8 mouse cellular contexts compared by ENCODE assay signal in genomic region chr14:55109048-55109873, GRCm38 (mm10). TPM values are rescaled to one million over a fixed set of nuclear protein-coding genes. Genes with fewer than 3 reads are reported as not detected.
DNase-seq lines count a peak whose midpoint lies in the region; ATAC-seq and TF ChIP-seq lines count a peak whose summit lies in the region.

No protein-coding gene starts in this region.

- TF ChIP-seq POLR2A in brain, embryonic 14.5 days (IDR thresholded peaks at IDR 0.05; ENCODE audit: borderline replicate concordance, extremely low read depth, insufficient read depth, insufficient read length, poor library complexity, severe bottlenecking) = no peak

- no peaks in the 10 kb centered on the region for H3K9me3 ChIP-seq in kidney, embryonic 15.5 days (replicated peaks)
- H3K9me3 ChIP-seq in kidney, embryonic 14.5 days (ENCODE audit: control insufficient read depth, low read length) = no peaks in the 10 kb centered on the region
- H3K9me3 ChIP-seq in forebrain, embryonic 12.5 days = no peaks in the 10 kb centered on the region
- H3K9me3 ChIP-seq in midbrain, embryonic 11.5 days (ENCODE audit: control insufficient read depth, low read length) = no peaks in the 10 kb centered on the region

- DNase-seq in brain, embryonic 14.5 days (ENCODE audit: low read depth) = peak; percentile 57
- no peak for DNase-seq in midbrain, embryonic 11.5 days (ENCODE audit: low spot score, missing footprints)
- no peak for DNase-seq in thymus, postnatal 4 days
- DNase-seq in thymus, postnatal 25 days = no peak

- 0 out of 2 replicates have a peak overlapping the region, but pooled peaks have one; percentile 19 for H3K4me2 ChIP-seq in kidney, embryonic 15.5 days
- H3K4me2 ChIP-seq in kidney, embryonic 14.5 days (replicated peaks; ENCODE audit: low read depth, low read length) = no peak overlapping the region
- H3K4me2 ChIP-seq in forebrain, embryonic 12.5 days = peak overlapping the region; percentile 38
- H3K4me2 ChIP-seq in midbrain, embryonic 11.5 days = peak overlapping the region; percentile 36

- no peak for ATAC-seq in kidney, embryonic 15.5 days (replicated peaks; ENCODE audit: low FRiP score)
- no peak for ATAC-seq in kidney, embryonic 14.5 days (ENCODE audit: low FRiP score, low TSS enrichment)
- ATAC-seq in forebrain, embryonic 12.5 days (ENCODE audit: low FRiP score) = no peak
- ATAC-seq in midbrain, embryonic 11.5 days (ENCODE audit: low FRiP score) = peak; percentile 6; the same call in 1 of the 2 replicates
- no peak for ATAC-seq in erythroid progenitor cell, adult 5-6 weeks (replicated peaks; ENCODE audit: low FRiP score, poor library complexity, severe bottlenecking)

- TF ChIP-seq CTCF in brain, embryonic 14.5 days (IDR thresholded peaks at IDR 0.05; ENCODE audit: borderline replicate concordance, extremely low read depth, insufficient read depth, insufficient read length) = no peak

- peaks cover 49% of the 10 kb centered on the region for H3K4me1 ChIP-seq in kidney, embryonic 15.5 days
- H3K4me1 ChIP-seq in kidney, embryonic 14.5 days (ENCODE audit: control insufficient read depth, insufficient read depth, low read length) = peaks cover 18% of the 10 kb centered on the region
- peaks cover 59% of the 10 kb centered on the region for H3K4me1 ChIP-seq in forebrain, embryonic 12.5 days
- peaks cover 29% of the 10 kb centered on the region for H3K4me1 ChIP-seq in midbrain, embryonic 11.5 days (ENCODE audit: control insufficient read depth, insufficient read depth, low read length)

- 7% methylated on average over 21 of the region's 21 CpGs for WGBS in kidney, embryonic 15.5 days
- 12% methylated on average over 21 of the region's 21 CpGs for WGBS in kidney, embryonic 14.5 days
- WGBS in forebrain, embryonic 12.5 days = 10% methylated on average over 21 of the region's 21 CpGs
- WGBS in midbrain, embryonic 11.5 days = 7% methylated on average over 21 of the region's 21 CpGs

- H3K4me3 ChIP-seq in kidney, embryonic 15.5 days (replicated peaks) = no peak overlapping the region
- no peak overlapping the region for H3K4me3 ChIP-seq in kidney, embryonic 14.5 days (ENCODE audit: low read length)
- H3K4me3 ChIP-seq in forebrain, embryonic 12.5 days (replicated peaks) = no peak overlapping the region
- H3K4me3 ChIP-seq in midbrain, embryonic 11.5 days (ENCODE audit: low read depth, low read length) = no peak overlapping the region

- no peak overlapping the region for H3K9ac ChIP-seq in kidney, embryonic 15.5 days
- H3K9ac ChIP-seq in kidney, embryonic 14.5 days (ENCODE audit: low read depth, low read length) = no peak overlapping the region; the same call in 1 of the 2 replicates
- H3K9ac ChIP-seq in forebrain, embryonic 12.5 days = 0 out of 2 replicates have a peak overlapping the region, but pooled peaks have one; percentile 21
- peak overlapping the region; percentile 37 for H3K9ac ChIP-seq in midbrain, embryonic 11.5 days (ENCODE audit: low read length)

- H3K36me3 ChIP-seq in kidney, embryonic 15.5 days = no peaks in the 10 kb centered on the region
- H3K36me3 ChIP-seq in kidney, embryonic 14.5 days (ENCODE audit: control insufficient read depth, insufficient read depth, low read length) = no peaks in the 10 kb centered on the region
- no peaks in the 10 kb centered on the region for H3K36me3 ChIP-seq in forebrain, embryonic 12.5 days (replicated peaks)
- no peaks in the 10 kb centered on the region for H3K36me3 ChIP-seq in midbrain, embryonic 11.5 days (ENCODE audit: control insufficient read depth, insufficient read depth, low read length)

- H3K27ac ChIP-seq in kidney, embryonic 15.5 days = no peak overlapping the region
- no peak overlapping the region for H3K27ac ChIP-seq in kidney, embryonic 14.5 days (ENCODE audit: low read depth, low read length)
- H3K27ac ChIP-seq in forebrain, embryonic 12.5 days = peak overlapping the region; percentile 80; the same call in 1 of the 2 replicates
- no peak overlapping the region for H3K27ac ChIP-seq in midbrain, embryonic 11.5 days (ENCODE audit: low read depth, low read length)

- H3K27me3 ChIP-seq in kidney, embryonic 15.5 days = peaks cover 58% of the 10 kb centered on the region
- peaks cover 32% of the 10 kb centered on the region for H3K27me3 ChIP-seq in kidney, embryonic 14.5 days (ENCODE audit: control insufficient read depth, insufficient read depth, low read length)
- peaks cover 45% of the 10 kb centered on the region for H3K27me3 ChIP-seq in forebrain, embryonic 12.5 days
- H3K27me3 ChIP-seq in midbrain, embryonic 11.5 days (ENCODE audit: control insufficient read depth, insufficient read depth, low read length) = peaks cover 16% of the 10 kb centered on the region

RNA-seq across cellular contexts. Expression of gene Ap1g2, which starts 2.9 kb away (rescaled TPM):
- 15.9 and 18.9 TPM in 2 replicates for polyA plus RNA-seq in kidney, embryonic 15.5 days (2015; fragmentation: Nextera tagmentation; extraction: Ambion mirVana)
- 11.4 and 17.8 TPM in 2 replicates for polyA plus RNA-seq in kidney, embryonic 14.5 days (2014; fragmentation: Nextera tagmentation; extraction: Ambion mirVana)
- 13.6 and 20.6 TPM in 2 replicates for polyA plus RNA-seq in brain, embryonic 14.5 days (2012; rRNA removed)
- 10.2 and 11.4 TPM in 2 replicates for polyA plus RNA-seq in forebrain, embryonic 12.5 days (2016; fragmentation: Nextera tagmentation; extraction: Ambion mirVana)
- polyA plus RNA-seq in midbrain, embryonic 11.5 days (2014; fragmentation: Nextera tagmentation; extraction: Ambion mirVana) = 9.5 and 10.1 TPM in 2 replicates
- total RNA-seq in erythroid progenitor cell, adult 5-6 weeks (2015; ENCODE audit: low replicate concordance) = 2.5 and 23.5 TPM in 2 replicates
- 0.68 and 1.8 TPM in 2 replicates for total RNA-seq in erythroid progenitor cell, adult 5-6 weeks (2017; ENCODE audit: low replicate concordance)

RNA-seq across cellular contexts. Expression of gene Jph4, which starts 7.5 kb away (rescaled TPM):
- polyA plus RNA-seq in kidney, embryonic 15.5 days (2015; fragmentation: Nextera tagmentation; extraction: Ambion mirVana) = 0.59 and 1.2 TPM in 2 replicates
- 0.43 and 0.55 TPM in 2 replicates for polyA plus RNA-seq in kidney, embryonic 14.5 days (2014; fragmentation: Nextera tagmentation; extraction: Ambion mirVana)
- 147 and 155 TPM in 2 replicates for polyA plus RNA-seq in brain, embryonic 14.5 days (2012; rRNA removed)
- 9.0 and 9.4 TPM in 2 replicates for polyA plus RNA-seq in forebrain, embryonic 12.5 days (2016; fragmentation: Nextera tagmentation; extraction: Ambion mirVana)
- 2.2 and 2.8 TPM in 2 replicates for polyA plus RNA-seq in midbrain, embryonic 11.5 days (2014; fragmentation: Nextera tagmentation; extraction: Ambion mirVana)
- not detected in 2 replicates for total RNA-seq in erythroid progenitor cell, adult 5-6 weeks (2015; ENCODE audit: low replicate concordance)
- not detected in 2 replicates for total RNA-seq in erythroid progenitor cell, adult 5-6 weeks (2017; ENCODE audit: low replicate concordance)

RNA-seq across cellular contexts. Expression of gene Thtpa, which starts 14.7 kb away (rescaled TPM):
- polyA plus RNA-seq in kidney, embryonic 15.5 days (2015; fragmentation: Nextera tagmentation; extraction: Ambion mirVana) = 21.0 and 21.5 TPM in 2 replicates
- polyA plus RNA-seq in kidney, embryonic 14.5 days (2014; fragmentation: Nextera tagmentation; extraction: Ambion mirVana) = 14.5 and 21.8 TPM in 2 replicates
- polyA plus RNA-seq in brain, embryonic 14.5 days (2012; rRNA removed) = 13.5 and 18.3 TPM in 2 replicates
- polyA plus RNA-seq in forebrain, embryonic 12.5 days (2016; fragmentation: Nextera tagmentation; extraction: Ambion mirVana) = 32.0 and 33.0 TPM in 2 replicates
- polyA plus RNA-seq in midbrain, embryonic 11.5 days (2014; fragmentation: Nextera tagmentation; extraction: Ambion mirVana) = 22.0 and 22.7 TPM in 2 replicates
- 1.1 TPM in 1 of 2 replicates, not detected in the other for total RNA-seq in erythroid progenitor cell, adult 5-6 weeks (2015; ENCODE audit: low replicate concordance)
- total RNA-seq in erythroid progenitor cell, adult 5-6 weeks (2017; ENCODE audit: low replicate concordance) = 0.68 TPM in 1 of 2 replicates, not detected in the other

RNA-seq across cellular contexts. Expression of gene Zfhx2, which starts 17.1 kb away (rescaled TPM):
- 6.0 and 6.5 TPM in 2 replicates for polyA plus RNA-seq in kidney, embryonic 15.5 days (2015; fragmentation: Nextera tagmentation; extraction: Ambion mirVana)
- polyA plus RNA-seq in kidney, embryonic 14.5 days (2014; fragmentation: Nextera tagmentation; extraction: Ambion mirVana) = 5.8 and 6.4 TPM in 2 replicates
- 10.4 and 34.9 TPM in 2 replicates for polyA plus RNA-seq in brain, embryonic 14.5 days (2012; rRNA removed)
- polyA plus RNA-seq in forebrain, embryonic 12.5 days (2016; fragmentation: Nextera tagmentation; extraction: Ambion mirVana) = 26.3 and 28.1 TPM in 2 replicates
- 11.3 and 11.5 TPM in 2 replicates for polyA plus RNA-seq in midbrain, embryonic 11.5 days (2014; fragmentation: Nextera tagmentation; extraction: Ambion mirVana)
- 1.4 and 3.8 TPM in 2 replicates for total RNA-seq in erythroid progenitor cell, adult 5-6 weeks (2015; ENCODE audit: low replicate concordance)
- 0.64 and 5.4 TPM in 2 replicates for total RNA-seq in erythroid progenitor cell, adult 5-6 weeks (2017; ENCODE audit: low replicate concordance)

Comparison
In these comparisons a context has a peak if more than half of its experiments do, and no peak if none do; other contexts are left out.
1. H3K9ac ChIP-seq: peak in forebrain, embryonic 12.5 days (single experiment) and midbrain, embryonic 11.5 days (single experiment); none in kidney, embryonic 15.5 days (single experiment) and kidney, embryonic 14.5 days (single experiment).
2. RNA of gene Jph4, which starts 7.5 kb away (polyA plus RNA-seq): 147 to 155 TPM in brain, embryonic 14.5 days; 9.0 to 9.4 TPM in forebrain, embryonic 12.5 days, 2.2 to 2.8 TPM in midbrain, embryonic 11.5 days, 0.59 to 1.2 TPM in kidney, embryonic 15.5 days and 0.43 to 0.55 TPM in kidney, embryonic 14.5 days; every median in the first group is over 10 times any median in the second.